Mouse (Mus musculus): ENCODE data around the gene Etfrf1. TPM values are rescaled to one million over a fixed set of nuclear protein-coding genes. Genes with fewer than 3 reads are reported as not detected.

Gene Etfrf1
- polyA plus RNA-seq (2014; fragmentation: Nextera tagmentation; extraction: Ambion mirVana): 23.1 and 24.8 TPM in 2 replicates

DNA sequence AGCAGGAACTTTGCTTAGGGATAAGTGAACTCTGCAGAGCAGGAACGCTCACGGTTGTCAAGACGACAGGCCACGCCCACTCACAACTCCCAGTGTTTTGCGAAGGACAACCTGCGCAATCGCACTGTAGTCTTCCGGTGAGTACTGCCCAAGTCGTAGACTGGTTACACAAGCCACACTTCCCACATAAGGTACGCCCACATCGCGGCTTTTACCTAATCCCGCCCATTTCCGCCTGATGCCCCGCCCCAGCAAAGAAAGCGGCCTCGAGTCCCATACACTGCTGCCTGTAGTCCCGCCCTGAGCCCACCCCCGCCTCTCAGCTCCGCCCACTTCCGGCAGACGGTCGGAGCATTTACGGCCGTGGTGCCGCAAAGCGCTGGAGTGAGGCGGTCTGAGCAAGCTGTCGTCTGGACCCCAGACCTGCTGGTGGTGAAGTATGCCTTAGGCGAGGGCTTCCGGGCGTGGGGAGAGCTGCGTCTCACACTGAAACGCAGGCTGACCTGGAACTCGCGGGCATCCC is at the start of gene Etfrf1, which contains the start of gene Casc1:
TSS of gene Etfrf1 (plus strand) at position 319 of the 523 bp plus-strand sequence.
TSS of gene Casc1 (minus strand) at position 190 of the 523 bp plus-strand sequence.
- H3K4me3 ChIP-seq (ENCODE audit: low read depth, low read length): peak within 1 kb of the TSS; percentile 78
- H3K27me3 ChIP-seq (replicated peaks; ENCODE audit: control insufficient read depth, insufficient read depth, low read length): no peaks in the 10 kb centered on the region
- H3K9me3 ChIP-seq (ENCODE audit: control insufficient read depth, low read length): no peaks in the 10 kb centered on the region
- ATAC-seq (replicated peaks; ENCODE audit: low FRiP score): peak; percentile 100
- H3K4me2 ChIP-seq: peak within 1 kb of the TSS; percentile 81
- 0 out of 2 replicates have a peak, but pooled peaks cover 2% of the 10 kb centered on the region for H3K36me3 ChIP-seq (ENCODE audit: control insufficient read depth, insufficient read depth, low read length)
- under 1% methylated on average over 36 of the region's 36 CpGs for WGBS
- DNase-seq (ENCODE audit: low spot score): peak; percentile 99
- H3K9ac ChIP-seq (ENCODE audit: low read depth, low read length): peak within 1 kb of the TSS; percentile 85
- H3K27ac ChIP-seq (ENCODE audit: low read depth, low read length): peak within 1 kb of the TSS; percentile 94
- H3K4me1 ChIP-seq (replicated peaks; ENCODE audit: control insufficient read depth, insufficient read depth, low read length): peaks cover 8% of the 10 kb centered on the region

DNA sequence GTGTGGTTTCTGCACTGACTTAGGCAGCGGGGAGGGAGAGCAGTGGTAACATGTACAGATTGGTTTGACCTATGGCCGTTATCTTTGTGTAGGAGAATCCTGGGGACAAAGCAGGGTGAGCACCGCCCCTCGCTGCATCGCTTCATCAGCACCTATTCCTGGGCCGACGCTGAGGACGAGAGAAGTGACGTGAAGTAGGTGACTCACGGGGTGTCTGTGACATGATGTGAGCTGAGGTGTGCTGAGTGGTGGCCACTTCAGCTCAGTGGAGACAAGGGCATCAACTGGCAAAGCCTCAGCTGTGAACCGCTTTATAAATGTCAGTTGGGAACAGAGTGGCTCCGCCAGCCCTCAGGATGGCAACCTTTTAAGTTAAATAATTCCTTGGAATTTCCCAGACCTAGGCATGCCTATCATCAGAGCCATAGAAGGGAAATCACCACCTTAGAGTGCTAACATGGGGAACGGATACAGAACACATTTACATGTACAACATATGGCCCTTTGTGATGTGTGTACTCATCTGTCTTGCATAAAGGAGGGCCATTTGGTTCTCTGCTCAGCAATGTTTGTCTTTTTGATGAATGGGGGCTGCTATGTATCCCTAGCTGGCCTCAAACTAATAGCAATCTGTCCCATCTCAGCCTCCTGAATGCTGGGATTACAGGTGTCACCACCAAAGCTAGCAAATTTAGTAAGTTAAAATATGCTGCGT is 38.9 kb upstream of the Etfrf1 start:
- WGBS: 76% methylated on average over 14 of the region's 14 CpGs
- no peak overlapping the region for H3K27ac ChIP-seq (ENCODE audit: low read depth, low read length)
- H3K4me3 ChIP-seq (ENCODE audit: low read depth, low read length): no peak overlapping the region
- no peaks in the 10 kb centered on the region for H3K27me3 ChIP-seq (replicated peaks; ENCODE audit: control insufficient read depth, insufficient read depth, low read length)
- H3K4me1 ChIP-seq (replicated peaks; ENCODE audit: control insufficient read depth, insufficient read depth, low read length): peaks cover 7% of the 10 kb centered on the region
- H3K9ac ChIP-seq (ENCODE audit: low read depth, low read length): no peak overlapping the region
- no peaks in the 10 kb centered on the region for H3K36me3 ChIP-seq (ENCODE audit: control insufficient read depth, insufficient read depth, low read length)
- H3K9me3 ChIP-seq (ENCODE audit: control insufficient read depth, low read length): no peaks in the 10 kb centered on the region
- no peak overlapping the region for H3K4me2 ChIP-seq
- no peak for ATAC-seq (replicated peaks; ENCODE audit: low FRiP score)
- no peak for DNase-seq (ENCODE audit: low spot score)

DNA sequence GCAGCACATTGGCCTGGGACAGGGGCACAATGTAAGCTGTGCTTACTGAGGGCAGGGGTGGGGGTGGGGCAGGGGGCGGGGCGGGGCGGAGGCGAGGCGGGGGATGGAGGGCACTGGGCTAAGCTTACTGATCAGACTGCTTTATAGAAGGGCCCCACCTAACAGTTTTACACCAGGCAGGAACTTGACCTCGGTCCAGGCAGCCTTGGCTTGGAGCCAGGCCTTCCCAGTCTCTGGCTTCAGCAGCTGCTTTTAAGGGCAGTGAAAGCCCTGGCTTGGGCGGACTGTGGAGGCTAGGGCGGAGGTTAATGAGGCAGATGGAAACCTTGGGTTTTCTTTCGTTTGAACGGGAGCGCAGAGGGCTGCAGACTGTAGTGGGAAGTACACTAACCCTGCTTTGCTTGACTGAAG is 37.1 kb upstream of the Etfrf1 start:
- peak overlapping the region; percentile 15; the same call in 1 of the 2 replicates for H3K4me2 ChIP-seq
- no peaks in the 10 kb centered on the region for H3K9me3 ChIP-seq (ENCODE audit: control insufficient read depth, low read length)
- no peak overlapping the region for H3K9ac ChIP-seq (ENCODE audit: low read depth, low read length)
- peak; percentile 41 for DNase-seq (ENCODE audit: low spot score)
- ATAC-seq (replicated peaks; ENCODE audit: low FRiP score): peak; percentile 38; the same call in 1 of the 2 replicates
- 22% methylated on average over 11 of the region's 11 CpGs for WGBS
- no peak overlapping the region for H3K4me3 ChIP-seq (ENCODE audit: low read depth, low read length)
- no peak overlapping the region; the same call in 1 of the 2 replicates for H3K27ac ChIP-seq (ENCODE audit: low read depth, low read length)
- no peaks in the 10 kb centered on the region for H3K36me3 ChIP-seq (ENCODE audit: control insufficient read depth, insufficient read depth, low read length)
- no peaks in the 10 kb centered on the region for H3K27me3 ChIP-seq (replicated peaks; ENCODE audit: control insufficient read depth, insufficient read depth, low read length)
- peaks cover 7% of the 10 kb centered on the region for H3K4me1 ChIP-seq (replicated peaks; ENCODE audit: control insufficient read depth, insufficient read depth, low read length)

DNA sequence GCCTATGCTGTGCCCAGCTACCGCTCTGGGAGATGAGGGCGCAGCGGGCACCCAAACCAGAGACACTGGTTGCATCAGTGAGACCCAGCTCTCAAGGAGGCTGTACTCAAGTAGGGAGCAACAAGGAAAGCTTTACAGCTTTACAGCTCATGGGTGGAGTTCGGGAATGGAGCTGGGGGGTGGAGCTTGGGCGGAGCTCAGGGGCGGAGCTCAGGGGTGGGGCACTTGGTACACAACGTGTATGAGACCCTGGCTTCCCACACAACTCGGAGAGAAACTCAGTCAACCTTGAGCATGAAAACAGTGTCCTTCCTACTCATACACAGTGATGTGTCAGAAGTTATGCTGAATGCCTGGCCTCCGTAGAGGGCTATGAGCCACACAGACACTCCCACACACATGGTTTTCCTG is 35.4 kb upstream of the Etfrf1 start:
- Histone ChIP-seq H3K9ac (ENCODE audit: low read depth, low read length) (no peak overlapping the region), H3K4me1 (replicated peaks; ENCODE audit: control insufficient read depth, insufficient read depth, low read length) (peaks cover 7% of the 10 kb centered on the region), H3K4me3 (ENCODE audit: low read depth, low read length) (no peak overlapping the region), H3K9me3 (ENCODE audit: control insufficient read depth, low read length) (no peaks in the 10 kb centered on the region), H3K36me3 (ENCODE audit: control insufficient read depth, insufficient read depth, low read length) (no peaks in the 10 kb centered on the region), H3K27ac (ENCODE audit: low read depth, low read length) (no peak overlapping the region), H3K27me3 (replicated peaks; ENCODE audit: control insufficient read depth, insufficient read depth, low read length) (no peaks in the 10 kb centered on the region), H3K4me2 (no peak overlapping the region)
- DNase-seq (ENCODE audit: low spot score) (no peak), ATAC-seq (replicated peaks; ENCODE audit: low FRiP score) (0 out of 2 replicates have a peak, but pooled peaks have one; percentile 21)
- WGBS: 53% methylated on average over 9 of the region's 9 CpGs

DNA sequence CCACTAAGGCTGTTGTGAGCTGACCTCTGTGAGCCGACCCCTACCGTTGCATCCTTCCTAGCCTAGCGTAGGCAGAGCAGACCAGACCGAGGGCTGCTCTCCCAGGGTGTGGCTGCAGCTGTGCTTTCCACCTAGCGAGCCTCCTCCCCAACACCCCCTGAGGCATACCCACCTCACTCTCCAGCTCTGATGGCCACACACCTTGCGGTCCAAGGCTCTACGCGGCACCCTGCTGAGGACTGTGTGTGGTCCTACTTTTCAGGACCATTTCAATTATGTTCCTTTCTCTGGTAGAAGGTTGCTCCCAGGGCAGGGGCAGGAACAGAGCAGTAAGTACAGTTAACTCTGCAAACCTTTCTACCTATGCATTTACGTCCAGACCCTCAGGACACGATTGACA is 34.5 kb upstream of the Etfrf1 start:
- Histone ChIP-seq H3K27me3 (replicated peaks; ENCODE audit: control insufficient read depth, insufficient read depth, low read length) (no peaks in the 10 kb centered on the region), H3K27ac (ENCODE audit: low read depth, low read length) (no peak overlapping the region), H3K9ac (ENCODE audit: low read depth, low read length) (no peak overlapping the region), H3K36me3 (ENCODE audit: control insufficient read depth, insufficient read depth, low read length) (no peaks in the 10 kb centered on the region), H3K9me3 (ENCODE audit: control insufficient read depth, low read length) (no peaks in the 10 kb centered on the region), H3K4me3 (ENCODE audit: low read depth, low read length) (no peak overlapping the region), H3K4me2 (no peak overlapping the region), H3K4me1 (replicated peaks; ENCODE audit: control insufficient read depth, insufficient read depth, low read length) (peaks cover 7% of the 10 kb centered on the region)
- ATAC-seq (replicated peaks; ENCODE audit: low FRiP score): no peak
- WGBS: 72% methylated on average over 10 of the region's 10 CpGs
- DNase-seq (ENCODE audit: low spot score): no peak

DNA sequence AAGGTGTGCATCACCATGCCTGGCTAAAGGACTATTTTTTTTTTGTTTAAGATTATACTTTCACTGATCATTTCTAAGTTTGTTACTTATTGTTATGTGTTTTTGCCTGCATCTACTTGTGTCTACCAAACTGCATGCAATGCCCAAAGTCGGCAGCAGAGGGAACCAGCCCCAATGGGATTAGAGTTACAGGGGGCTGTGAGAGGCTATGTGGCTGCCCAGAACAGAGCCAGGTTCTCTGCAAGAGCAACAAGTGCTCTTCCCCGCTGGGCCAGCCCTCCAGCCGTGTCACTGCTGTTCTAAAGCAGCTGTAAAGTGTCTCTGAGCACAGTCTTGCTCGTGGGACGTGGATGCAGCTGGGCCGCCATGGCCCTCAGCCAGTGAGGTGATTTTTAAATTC is 31.3 kb upstream of the Etfrf1 start:
- Histone ChIP-seq H3K9ac (ENCODE audit: low read depth, low read length) (no peak overlapping the region), H3K9me3 (ENCODE audit: control insufficient read depth, low read length) (no peaks in the 10 kb centered on the region), H3K27me3 (replicated peaks; ENCODE audit: control insufficient read depth, insufficient read depth, low read length) (no peaks in the 10 kb centered on the region), H3K4me1 (replicated peaks; ENCODE audit: control insufficient read depth, insufficient read depth, low read length) (0 out of 2 replicates have a peak, but pooled peaks cover 2% of the 10 kb centered on the region), H3K4me3 (ENCODE audit: low read depth, low read length) (no peak overlapping the region), H3K27ac (ENCODE audit: low read depth, low read length) (no peak overlapping the region), H3K36me3 (ENCODE audit: control insufficient read depth, insufficient read depth, low read length) (no peaks in the 10 kb centered on the region), H3K4me2 (no peak overlapping the region)
- ATAC-seq (replicated peaks; ENCODE audit: low FRiP score) (no peak), DNase-seq (ENCODE audit: low spot score) (peak; percentile 50)
- 30% methylated on average over 6 of the region's 6 CpGs for WGBS

DNA sequence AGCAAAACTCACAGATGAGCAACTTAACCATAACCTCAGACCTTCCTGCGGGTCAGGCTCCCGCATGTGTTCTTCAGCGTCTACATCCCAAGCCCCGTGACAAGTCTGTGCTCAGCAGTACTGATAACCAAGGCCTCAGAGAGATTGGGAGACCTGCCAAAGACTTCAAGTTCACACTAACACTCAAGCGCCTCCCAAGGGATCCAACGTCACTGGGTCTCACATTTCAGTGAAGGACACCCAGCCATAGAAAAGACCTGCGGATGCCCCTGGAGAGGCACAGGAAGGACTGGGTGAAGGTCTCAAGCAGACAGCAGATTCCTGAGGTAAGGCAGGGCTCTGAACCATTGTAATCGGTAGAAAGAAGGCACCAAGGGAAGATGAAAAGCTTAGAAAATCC is 28.9 kb upstream of the Etfrf1 start:
- no peak overlapping the region for H3K4me2 ChIP-seq
- H3K4me3 ChIP-seq (ENCODE audit: low read depth, low read length): no peak overlapping the region
- H3K4me1 ChIP-seq (replicated peaks; ENCODE audit: control insufficient read depth, insufficient read depth, low read length): no peaks in the 10 kb centered on the region
- 56% methylated on average over 8 of the region's 8 CpGs for WGBS
- H3K27me3 ChIP-seq (replicated peaks; ENCODE audit: control insufficient read depth, insufficient read depth, low read length): no peaks in the 10 kb centered on the region
- no peak overlapping the region for H3K9ac ChIP-seq (ENCODE audit: low read depth, low read length)
- ATAC-seq (replicated peaks; ENCODE audit: low FRiP score) (no peak), DNase-seq (ENCODE audit: low spot score) (no peak)
- no peaks in the 10 kb centered on the region for H3K9me3 ChIP-seq (ENCODE audit: control insufficient read depth, low read length)
- no peaks in the 10 kb centered on the region for H3K36me3 ChIP-seq (ENCODE audit: control insufficient read depth, insufficient read depth, low read length)
- no peak overlapping the region for H3K27ac ChIP-seq (ENCODE audit: low read depth, low read length)

DNA sequence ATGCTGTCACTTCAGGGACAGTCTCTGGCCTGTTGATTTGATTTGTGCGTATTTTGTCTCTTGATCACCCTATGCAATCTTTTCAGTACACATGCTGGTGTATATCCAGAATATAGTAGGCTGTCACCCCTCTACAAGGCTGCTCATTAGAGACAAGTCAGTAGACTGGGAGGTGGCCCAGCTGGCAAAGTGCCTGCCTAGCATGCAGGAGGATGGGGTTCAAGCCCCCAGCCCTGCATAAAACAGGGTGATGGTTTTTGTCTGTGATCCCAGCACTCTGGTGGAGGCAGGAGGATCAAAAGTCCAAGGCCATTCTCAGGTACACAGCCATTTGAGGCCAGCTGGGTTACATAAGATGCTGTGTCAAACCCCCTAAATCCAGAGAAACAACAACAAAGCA is 24.8 kb upstream of the Etfrf1 start:
- DNase-seq (ENCODE audit: low spot score) (no peak), ATAC-seq (replicated peaks; ENCODE audit: low FRiP score) (no peak)
- WGBS: 73% methylated on average over 1 of the region's 1 CpGs
- Histone ChIP-seq H3K9me3 (ENCODE audit: control insufficient read depth, low read length) (no peaks in the 10 kb centered on the region), H3K36me3 (ENCODE audit: control insufficient read depth, insufficient read depth, low read length) (no peaks in the 10 kb centered on the region), H3K9ac (ENCODE audit: low read depth, low read length) (no peak overlapping the region), H3K4me2 (no peak overlapping the region), H3K4me1 (replicated peaks; ENCODE audit: control insufficient read depth, insufficient read depth, low read length) (no peaks in the 10 kb centered on the region), H3K27me3 (replicated peaks; ENCODE audit: control insufficient read depth, insufficient read depth, low read length) (no peaks in the 10 kb centered on the region), H3K4me3 (ENCODE audit: low read depth, low read length) (no peak overlapping the region), H3K27ac (ENCODE audit: low read depth, low read length) (no peak overlapping the region)
